Mouse (Mus musculus): Measurements from ENCODE around the gene Mthfsl.
"Not testable (repeated sequence)": the region's sequence is repeated elsewhere in the genome, so short reads cannot be mapped to it uniquely, and the experiment has no call there.

Gene Mthfsl

DNA sequence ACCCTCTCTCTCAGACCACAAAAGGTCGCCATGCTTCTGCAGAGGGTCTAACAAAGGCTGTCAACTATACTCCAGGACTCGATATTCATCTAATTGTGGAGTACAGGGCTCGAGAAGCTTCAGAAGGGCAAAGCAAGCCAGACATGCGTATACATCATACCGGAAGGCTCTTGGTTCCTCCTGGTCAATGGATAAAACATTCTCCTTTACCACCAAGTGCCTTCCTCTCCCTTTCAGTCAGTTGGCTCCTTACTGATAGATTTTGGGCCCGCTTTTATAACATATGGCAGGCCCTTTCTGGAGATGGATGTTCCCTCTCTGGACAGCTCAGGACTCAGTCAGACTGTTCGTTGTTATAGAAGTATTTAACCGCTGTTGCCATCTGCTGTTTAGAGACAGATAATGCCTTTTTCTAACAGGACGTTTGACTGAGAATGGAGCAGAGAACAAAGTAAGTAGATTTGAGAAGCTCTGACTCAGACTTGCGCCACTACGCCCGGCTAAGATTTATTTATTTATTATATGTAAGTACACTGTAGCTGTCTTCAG lies at the start of gene Mthfsl:
TSS of gene Mthfsl (minus strand) at position 308 of the 549 bp plus-strand sequence.
- peak; percentile 31 to 61 for DNase-seq

DNA sequence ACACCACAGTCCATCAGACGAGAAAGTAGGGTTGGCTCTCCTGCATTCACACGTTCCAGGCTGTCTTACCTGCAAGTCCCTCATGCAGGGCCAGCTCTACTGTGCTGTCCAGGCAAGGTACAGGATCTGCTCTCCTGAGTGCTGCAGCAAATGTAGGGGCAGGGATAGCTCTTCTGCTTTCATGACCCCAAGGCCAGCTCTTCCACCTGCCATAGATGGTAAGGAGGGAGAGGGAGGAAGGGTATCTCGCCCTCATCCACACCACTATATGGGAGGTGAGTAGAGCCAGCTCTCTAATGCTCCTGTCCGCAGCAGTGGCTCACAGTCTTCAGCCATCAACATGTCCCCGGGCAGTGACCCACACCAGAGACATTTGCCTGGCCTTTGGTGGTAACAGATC lies 49.4 kb upstream of the Mthfsl start:
- not testable (repeated sequence) for DNase-seq

DNA sequence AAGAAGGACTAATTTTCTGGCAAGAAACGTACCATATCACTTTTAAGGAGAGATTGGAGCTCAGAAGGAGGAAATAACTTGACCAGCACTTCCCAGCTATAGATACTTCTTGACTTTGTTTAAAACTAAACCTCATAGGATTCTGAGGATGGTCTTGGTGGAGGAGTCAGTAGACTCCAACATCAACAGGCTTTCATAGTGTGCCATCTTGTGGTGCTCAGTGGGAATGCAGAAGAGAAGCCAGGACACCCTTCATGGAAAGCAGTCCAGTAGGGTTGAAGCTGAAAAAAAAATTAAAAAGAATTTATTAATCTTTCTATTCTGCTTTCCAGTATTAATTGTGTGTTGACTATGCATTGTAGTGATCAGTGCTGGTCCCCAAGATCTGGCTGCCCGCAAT lies 26.6 kb upstream of the Mthfsl start:
- DNase-seq, result peak; percentile 17 to 26

DNA sequence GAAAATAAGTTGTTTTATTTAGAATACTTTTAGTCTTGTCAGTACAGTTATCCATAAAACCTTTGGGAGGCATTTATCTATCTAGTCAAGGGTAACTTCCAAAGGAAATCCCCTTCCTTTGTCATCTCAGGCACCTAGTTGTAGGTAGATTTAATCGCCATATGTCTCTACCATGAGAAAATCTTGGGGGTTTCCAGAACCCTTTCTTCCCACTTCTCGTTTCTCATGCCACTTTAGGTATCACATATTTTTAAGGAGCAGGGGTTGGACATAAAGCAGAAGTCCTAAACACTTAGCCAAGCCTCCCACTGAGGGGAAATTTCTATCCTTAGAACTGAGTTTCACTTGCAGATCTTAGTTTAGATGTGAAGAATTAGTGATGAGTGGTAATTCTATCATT lies 25.9 kb upstream of the Mthfsl start:
- DNase-seq, result not testable (repeated sequence)

DNA sequence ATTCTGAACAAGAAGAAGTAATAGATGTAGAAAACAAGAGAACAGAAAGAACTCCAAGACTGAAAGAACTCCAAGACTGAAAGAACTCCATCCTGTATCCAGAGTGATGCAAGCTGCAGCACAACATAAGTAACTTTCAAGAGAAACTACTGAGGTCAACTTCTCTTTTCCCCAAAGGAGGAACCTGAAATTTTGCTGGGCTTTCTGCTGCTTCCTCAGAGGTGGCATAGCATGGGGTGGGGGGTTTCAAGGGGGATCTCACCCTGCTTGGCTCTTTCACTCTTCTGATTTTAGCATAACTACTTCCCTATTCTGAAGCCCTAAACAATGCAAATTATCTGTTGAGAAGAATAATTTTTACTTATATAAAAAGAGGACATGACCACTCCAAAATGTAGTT lies 15.2 kb upstream of the Mthfsl start:
- DNase-seq, result not testable (repeated sequence)

DNA sequence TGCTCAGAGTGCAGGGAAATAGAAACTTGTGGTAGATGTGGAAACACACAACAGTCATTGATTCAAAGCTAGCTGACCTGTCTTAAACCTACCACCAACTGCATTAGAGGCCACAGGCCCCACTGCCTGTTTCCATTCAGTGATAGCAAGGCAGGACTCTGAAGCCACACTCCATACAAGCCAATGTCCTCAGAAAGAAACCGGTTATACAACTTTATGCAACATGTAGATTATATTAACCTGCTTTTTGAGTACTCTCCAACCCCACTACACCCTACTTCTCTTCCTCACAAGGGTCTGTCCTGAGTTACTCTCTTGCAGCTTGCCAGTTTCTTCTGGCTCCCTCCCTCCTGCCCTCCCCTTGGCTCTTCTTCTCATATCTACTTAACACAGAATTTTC lies 13.1 kb upstream of the Mthfsl start:
- not testable (repeated sequence) for DNase-seq

DNA sequence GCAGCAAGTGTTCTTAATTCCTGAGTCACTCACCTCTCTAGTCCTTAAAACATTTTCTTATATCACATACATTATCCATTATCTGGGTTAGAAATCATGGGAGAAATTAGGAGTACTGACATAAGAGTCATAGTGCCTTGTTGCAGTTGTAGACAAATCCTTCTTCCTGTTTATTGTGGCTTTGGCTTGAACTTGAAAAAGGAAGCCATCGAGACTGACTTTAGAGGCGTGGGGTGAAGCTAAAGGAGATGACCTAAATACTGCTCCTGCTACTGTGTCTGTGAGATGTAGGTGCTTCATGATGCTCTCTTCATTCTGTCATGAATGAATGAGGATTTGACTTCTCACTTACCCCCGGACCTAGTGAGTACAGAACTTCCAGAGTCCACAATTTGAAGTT lies 12.2 kb upstream of the Mthfsl start:
- not testable (repeated sequence) for DNase-seq

DNA sequence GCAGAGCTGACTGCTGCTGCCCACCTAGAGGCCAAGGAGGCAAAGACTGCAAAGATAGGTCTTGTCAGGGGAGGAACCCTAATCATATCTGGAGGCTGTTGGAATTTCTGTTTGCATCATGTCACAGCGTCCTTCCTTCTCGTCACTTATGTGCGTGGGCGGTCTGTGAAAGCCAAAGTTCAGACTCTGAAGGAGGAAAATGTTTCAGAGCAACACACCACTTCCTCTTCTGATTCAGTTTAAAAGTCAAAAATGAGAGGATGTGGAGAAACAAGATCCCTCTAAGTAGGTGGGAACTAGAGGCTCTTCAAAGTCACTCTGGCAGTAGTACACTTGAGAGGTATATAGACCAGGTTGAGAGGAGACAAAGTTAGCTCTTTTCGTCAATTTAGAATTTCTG lies 11.6 kb upstream of the Mthfsl start, which contains the start of gene Bcl2a1d:
TSS of gene Bcl2a1d (minus strand) at position 187 of the 400 bp plus-strand sequence.
- not testable (repeated sequence) for DNase-seq

DNA sequence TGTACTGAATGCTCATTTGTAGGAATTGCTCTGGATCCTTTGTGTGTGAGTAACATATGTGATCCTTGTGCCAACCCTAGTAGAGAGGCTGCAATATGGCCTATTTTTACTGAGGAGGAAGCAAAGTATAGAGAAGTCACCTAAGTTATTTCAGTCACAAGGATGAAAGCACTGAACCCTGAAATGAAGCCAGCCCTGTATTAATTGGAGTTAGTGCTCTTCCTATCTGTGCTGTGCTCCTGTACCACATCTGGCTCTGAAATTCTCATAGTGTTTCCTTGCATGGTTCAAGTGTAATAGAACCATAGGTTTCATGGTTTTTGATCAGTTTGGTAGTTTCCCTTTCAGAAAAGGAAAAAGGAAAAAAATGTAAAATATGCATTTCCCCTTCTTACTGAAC lies 8.2 kb upstream of the Mthfsl start:
- not testable (repeated sequence) for DNase-seq

DNA sequence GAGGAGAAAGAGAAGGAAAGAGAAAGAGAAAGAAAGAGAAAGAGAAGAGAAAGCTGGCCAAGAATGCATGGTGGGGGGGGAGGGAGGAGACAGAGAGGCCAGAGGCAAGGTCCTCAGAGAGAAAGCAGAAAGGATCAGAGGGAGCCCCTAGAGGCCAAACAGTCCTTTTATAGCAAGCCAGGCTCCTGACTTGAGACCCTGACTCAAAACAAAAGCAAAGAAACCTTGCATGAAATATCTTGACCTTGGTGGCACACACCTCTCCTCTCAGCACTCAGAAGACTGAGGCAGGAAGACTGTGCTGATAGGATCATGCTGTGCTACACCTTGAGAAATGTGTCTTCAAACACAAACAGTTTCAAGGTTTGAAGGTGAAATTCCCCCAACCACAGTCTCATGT lies 1.5 kb upstream of the Mthfsl start:
- not testable (repeated sequence) for DNase-seq

DNA sequence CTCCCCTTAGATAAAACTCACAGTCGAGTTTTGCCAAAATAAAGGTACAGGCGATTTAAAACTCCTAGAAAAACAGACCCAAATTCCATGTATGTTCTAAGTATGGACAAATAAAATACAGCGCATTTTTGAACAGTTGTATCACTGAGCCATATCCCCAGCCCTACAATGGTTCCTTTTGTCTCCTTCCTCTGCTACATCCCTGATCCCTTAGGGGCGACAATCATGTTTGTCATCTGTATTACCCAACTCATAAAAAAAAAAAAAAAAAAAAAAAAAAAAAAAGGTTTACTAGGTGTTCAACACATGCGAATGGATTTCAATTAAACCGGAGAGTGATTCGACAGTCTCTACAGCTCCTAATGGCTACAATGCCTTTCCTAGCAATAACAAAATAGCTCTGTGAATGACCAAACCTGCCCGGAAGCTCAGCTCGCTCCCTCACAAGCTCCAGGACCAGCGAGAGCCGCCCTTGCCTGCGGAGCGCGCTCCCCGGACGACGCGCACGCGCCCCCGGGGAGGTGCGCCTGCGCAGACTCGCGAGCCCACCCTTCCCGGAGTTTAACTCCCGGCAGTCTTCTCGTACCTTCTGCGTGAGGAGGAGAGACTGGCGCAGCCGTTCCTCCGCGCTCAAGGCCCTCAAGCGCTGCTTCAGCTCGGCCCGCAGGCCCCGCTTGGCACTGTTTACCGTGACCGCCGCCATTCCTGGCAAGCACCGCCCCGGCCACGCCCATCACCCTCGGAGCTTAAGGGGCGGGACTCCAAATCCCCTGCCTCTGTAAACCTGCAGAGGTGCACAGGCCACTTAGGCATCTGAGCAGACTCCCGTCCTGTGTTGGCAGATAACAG lies 799 bp downstream of the Mthfsl start:
- DNase-seq, result peak; percentile 26 to 52

DNA sequence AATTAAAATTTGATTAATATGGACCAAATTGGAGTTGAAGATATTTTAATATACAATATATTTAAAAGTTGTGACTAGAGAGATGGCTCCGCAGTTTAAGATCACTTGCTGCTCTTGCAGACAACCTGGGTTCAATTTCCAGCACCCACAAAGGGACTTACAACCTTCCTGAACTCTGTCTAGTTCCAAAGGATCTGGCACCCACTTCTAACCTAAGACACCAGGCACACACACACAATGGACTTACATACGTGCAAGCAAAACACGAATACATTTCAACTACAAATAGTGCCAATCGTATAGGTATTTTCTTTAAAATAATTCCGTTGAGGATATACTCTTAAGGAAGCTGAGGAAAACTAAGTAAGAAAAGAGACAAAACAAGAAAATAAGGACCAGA lies 1.5 kb downstream of the Mthfsl start:
- DNase-seq, result peak in 1 of 2 experiments; percentile 42

DNA sequence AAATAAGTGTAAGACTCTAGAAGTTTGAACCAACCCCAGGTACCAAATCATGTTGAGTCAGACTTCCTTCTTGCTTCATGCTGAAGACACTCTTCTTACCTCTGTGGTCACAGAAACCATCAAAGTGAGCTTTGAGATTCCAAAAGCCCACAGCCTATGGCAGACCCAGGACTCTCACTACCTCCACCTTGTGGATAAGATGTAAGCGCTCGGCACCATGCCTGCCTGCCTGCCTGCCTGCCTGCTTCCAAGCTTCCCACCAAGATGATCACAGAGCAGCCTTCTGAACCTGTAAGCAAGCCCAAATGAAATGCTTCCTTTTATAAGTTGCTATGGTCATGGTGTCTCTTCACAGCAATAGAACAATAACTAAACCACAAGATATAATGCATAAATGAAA lies 2.0 kb downstream of the Mthfsl start:
- peak; percentile 64 to 70 for DNase-seq

DNA sequence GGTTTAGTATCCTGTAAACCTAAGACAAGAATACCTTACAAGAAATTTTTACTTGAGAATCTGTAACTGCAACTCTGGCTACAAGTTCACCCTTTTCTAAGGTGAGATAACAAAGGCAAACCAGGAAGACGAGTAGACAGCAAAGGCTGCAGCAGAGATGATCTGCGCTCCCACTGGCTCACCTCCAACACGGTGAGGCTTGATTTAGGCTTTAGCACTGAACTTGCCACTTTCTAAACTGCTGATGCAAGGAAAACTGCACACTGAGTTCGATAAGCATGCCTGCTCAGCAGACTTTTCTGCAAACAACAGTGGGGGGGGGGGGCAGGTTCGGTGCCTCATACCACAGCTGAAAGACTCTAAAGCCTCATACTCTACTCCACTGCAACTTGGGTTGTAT lies 5.6 kb downstream of the Mthfsl start:
- not testable (repeated sequence) for DNase-seq

DNA sequence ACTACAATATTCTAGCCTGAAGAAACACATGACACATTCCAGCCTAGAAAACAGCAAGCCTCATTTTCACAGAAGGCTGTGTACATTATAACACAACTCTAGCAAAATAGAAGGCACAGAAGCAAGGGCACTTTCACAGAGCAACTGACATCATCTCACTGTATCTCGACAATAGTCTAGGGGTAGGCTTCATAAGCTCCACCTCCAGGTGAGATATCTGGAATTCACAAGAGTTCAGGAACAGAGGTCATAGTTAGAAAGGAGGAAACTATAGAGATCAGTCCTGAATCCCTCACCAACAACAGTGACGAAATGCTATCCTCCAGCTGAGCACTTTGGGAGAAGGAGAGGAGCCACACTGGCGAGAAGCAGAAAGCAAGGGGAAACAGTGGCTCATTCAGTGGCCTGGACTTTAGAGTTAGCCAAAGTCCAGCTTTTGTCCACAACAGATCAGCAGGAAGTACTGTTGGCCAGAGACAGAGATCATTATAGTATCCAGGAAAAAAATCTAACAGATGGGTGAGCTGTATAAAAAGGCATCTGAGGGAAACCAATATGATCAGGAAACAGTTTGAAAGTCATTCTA lies 7.8 kb downstream of the Mthfsl start:
- not testable (repeated sequence) for DNase-seq

DNA sequence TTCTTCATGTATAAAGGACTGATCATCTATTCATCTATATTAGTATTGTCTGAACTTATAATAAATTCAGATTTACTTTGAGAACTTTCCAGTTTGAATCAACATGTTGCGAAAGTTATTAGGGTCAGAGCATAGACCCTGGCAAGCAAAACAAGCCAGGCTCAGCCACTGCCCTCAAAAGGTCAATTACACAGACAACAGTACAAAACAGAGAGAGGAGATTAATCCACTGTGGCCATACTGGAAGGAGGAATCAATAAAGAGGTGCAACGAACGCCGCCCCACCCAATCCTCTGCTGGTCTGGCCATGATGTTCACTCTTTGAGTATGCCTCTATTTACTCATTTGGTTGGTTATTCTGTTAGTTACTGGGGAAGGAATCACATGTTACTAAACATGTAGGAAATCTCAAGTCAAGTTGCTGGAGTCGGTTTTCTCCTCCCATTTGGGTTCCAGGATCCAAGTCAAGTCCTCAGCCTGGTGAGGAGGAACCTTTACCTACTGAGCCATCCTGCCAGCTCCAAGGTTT lies 9.1 kb downstream of the Mthfsl start:
- not testable (repeated sequence) for DNase-seq

DNA sequence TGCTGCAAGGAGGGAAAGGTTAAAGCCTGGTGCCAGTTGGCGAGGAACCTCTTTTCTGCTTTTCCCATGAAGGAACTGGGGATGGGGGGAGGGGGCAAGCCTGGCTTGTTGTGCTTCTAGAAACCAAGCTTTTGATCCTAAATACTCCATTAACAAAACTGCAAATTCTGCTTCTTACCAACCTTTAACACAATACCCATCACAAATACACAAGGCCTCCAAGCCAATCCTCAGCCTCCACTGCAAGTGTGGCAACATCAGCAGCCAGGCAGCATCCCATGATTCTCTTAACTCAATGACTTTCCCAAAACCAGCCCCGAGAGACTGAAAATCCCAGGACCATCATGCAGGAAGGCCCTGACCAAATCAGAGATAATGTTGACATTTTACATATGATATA lies 9.7 kb downstream of the Mthfsl start:
- not testable (repeated sequence) for DNase-seq

DNA sequence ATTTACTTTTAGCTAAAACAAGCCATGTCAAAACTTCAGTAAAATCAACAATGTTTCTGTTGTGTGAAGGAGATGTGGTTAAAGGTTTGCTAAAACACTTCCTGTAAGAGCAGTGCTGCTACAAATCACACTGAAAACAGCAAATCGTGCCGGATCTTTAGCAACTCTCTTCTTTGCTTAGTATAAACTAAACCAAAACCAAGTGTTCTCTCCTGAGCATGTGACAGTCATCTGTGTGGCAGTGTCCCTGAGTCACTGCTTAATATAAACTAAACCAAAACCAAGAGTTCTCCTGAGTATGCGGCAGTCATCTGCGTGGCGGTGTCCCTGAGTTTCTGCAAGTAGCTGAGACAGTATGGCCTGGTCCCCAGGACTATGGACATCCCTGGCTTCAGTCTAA lies 10.3 kb downstream of the Mthfsl start:
- DNase-seq, result not testable (repeated sequence)

DNA sequence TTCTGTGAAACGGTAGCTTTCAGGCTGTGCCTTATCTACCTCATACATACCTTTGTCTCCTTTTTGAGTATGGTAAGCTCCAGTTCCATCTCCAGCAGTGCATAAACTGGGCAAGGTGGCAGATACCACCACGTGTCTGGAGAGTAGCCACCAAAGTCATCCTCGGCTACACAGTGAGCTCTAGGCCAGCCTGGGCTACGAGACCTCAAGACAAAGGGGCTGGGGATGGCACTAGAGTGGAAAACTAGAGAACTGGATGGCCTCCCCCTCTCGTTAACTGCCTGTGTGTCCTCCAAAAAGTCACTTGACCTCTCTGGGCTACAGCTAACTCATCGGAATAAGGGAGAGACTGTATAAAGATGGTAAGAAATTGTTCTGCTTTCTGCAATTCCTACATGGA lies 10.8 kb downstream of the Mthfsl start:
- no peak for DNase-seq

DNA sequence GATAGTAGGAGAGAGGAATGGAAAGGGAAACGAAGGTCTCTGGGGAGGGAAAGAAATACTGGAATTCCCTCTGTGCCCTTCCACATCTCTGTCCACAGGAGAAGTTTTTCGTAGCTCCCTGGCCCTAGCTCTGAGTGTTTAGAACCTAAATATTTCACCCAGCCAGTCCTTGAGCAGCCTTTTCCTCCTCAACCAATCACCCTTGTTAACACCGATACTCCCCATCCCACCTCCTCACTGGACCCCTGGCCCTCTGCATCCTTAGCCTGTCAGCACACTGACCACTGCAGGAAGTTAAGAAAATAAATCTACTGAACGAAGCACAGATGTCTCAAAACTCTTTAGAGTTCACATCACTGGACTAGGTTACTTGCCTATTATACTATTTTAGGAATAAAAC lies 13.4 kb downstream of the Mthfsl start:
- no peak for DNase-seq

DNA sequence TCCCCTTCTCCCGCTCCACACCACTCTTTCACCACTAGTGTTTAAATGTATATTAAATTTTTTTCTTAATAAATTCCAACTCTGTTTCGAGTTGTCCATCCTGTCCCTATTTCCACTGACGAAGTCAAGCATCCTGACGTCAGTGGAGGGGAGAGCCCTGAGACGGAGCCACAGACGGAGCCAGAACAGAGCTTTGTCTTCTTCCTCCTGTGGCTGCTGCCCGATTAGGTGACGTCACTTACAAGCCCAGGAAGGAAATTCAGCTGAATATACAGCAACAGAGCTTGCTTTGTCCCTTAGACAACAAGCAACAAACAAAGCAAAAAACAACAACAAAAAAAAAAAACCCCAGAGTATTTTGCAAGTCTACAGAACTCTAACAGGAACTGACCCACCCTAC lies 14.9 kb downstream of the Mthfsl start:
- DNase-seq, result not testable (repeated sequence)

DNA sequence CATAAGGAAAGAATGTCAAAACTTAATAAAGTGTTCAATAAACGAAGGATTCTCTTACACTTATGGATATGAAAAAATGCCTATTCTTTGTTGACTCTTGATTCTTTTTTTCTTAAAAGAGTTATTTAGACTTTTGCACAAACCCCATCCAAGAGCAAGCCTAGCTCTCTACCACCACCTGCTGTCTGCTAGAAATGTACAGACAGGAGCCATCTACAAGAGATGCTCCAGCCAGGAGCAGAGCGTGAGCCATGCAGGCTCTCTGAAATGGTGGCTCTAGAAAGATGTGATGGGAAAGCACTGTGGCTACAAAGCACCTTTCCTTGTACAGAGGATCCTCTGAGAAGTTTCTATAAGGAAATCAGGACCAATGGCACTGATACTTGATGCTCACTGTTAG lies 21.4 kb downstream of the Mthfsl start:
- not testable (repeated sequence) for DNase-seq

DNA sequence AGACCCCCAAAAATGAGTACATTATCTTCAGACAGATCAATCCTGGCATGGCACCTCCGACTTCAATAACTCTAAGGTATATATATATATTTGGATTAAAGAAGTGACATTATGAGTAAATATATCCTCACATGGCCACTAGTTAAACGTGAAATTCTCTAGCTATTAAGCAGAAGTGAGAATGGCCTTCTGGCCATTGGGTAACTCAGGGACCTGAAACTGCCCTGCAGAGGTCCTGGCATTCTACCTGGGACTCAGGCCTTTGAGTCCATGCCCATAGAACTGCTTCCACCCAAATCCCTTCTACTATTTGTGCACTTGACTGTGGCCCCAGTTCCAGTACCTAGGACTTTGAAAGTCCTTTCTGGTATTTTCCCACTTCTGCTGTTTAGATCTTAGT lies 28.8 kb downstream of the Mthfsl start:
- DNase-seq, result not testable (repeated sequence)

DNA sequence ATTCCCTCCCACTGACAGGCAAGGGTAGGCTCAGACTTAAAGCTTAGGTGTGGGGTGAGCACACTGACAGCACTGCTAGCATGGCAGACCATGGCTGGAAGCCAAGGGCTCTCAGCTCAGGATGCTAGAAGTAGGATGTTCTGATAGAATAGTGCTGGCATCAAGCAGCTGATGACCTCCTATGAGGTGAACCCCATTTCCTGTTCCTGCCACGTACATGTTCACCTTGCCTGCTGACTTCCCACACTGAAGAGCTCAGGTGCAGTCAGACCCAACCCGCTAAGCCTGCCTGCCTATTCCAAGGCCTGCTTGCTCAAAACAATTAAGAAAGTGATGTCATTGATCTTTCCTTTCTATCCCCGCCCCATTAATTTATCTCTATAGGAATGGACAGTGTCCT lies 30.6 kb downstream of the Mthfsl start:
- not testable (repeated sequence) for DNase-seq

Data from cerebellum, adult 18-20 months (tissue).